Mouse (Mus musculus) ZHBTc4 (cell line): Measurements from ENCODE around the gene Gm11037.
A peak's percentile ranks its signal among the peaks of the same experiment; 100 is the strongest.

ENCODE experiments used
- DNase-seq: peaks from one replicate; pipeline ENCODE4 v3.0.0-alpha.2; 2011; ENCODE audit warnings: low read depth, low spot score

Gene Gm11037

DNA sequence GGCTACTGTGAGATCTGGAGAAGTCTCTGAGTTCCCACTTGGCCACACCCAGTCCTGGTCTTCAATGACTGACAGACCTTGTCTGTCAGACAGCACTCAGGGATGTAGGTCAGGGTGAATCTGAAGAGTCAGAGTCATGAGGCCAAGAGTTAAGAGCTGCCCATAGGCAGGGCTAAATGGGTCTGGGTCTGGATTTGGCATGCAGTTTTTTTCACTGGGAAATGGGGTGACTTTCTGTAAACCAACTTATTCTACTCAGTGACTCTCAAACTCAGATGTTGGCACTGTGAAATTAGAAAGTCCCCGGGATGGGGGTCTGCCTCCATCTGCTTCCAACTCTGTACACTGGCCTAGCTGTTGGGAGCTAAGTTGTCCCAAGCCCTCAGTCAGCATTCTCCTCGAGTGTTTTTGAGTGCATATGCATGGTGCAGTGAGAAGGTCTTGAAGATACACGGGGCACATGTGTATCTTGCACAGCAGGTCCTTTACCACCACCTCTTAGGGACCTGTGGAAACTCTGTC, 4.6 kb upstream of the Gm11037 start:
- DNase-seq = no peak

DNA sequence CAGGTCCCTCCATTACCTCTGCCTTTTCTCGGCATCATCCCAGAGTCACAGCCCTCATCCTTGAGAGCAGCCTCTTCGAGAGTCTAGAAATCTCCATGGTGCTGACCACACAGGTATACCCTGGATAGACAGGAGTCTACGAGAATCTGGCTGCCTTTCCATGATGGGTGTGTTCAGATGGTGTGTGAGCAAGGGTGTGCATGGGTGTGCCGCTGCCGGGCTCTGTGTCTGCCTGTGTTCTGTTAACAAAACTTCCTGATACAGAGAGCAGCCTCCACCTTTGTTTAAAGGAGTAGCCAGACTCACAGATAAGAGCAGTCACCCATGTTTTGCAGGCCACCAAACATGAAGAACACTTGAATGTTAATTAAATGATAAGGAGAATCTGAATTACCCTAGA, 3.5 kb upstream of the Gm11037 start:
- DNase-seq = no peak

DNA sequence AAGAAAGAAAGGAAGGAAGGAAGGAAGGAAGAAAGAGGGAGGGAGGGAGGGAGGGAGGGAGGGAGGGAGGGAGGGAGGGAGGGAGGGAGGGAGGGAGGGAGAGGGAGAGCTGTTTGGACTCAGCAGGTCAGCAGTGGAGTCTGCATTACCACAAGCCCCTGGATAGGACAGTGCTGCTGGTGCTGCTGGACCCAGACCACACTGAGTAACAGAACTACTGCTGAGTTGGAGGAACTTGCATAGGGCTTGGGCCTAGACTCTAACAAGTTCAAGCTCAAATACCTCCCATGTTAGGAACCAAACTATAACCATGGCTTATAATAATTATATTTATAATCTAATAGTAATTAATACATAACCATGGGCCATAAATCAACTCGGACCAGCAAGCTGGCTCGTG, 2.4 kb upstream of the Gm11037 start:
- DNase-seq = no peak

DNA sequence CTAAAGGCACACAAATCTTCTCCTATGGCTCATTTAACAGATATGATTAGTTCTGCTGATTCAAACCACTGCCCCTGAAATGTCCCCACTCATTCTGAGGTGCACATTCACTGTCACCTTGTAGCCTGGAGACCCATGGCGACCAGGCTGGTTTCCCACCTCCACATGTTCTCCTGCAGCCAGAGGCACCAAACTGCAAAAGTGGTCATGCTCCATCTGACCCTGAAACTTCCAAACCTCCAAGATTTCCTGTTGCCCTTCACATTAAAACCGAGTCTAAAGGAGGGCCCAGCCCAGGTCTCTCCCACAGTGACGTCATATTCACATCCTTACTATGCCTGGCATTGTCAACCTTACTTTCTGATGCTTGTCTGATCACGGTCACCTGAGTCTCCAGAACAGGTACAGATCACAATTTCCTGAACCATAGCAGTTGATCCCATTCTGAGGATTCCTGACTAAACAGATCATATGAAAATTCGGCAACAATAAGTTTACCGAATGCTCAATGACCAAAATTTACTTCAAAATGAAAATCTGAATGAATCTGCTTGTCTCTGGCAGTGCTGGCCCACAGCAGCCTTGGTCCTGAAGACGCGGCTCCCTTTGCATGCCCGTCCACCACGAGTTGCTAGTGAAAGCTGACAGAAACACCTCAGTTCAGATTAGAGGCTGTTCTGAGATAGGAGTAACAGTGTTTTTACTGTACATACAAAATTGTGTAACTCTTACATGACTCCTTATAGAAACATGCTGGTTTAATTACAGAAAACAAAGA, 997 bp upstream of the Gm11037 start:
- DNase-seq = no peak

DNA sequence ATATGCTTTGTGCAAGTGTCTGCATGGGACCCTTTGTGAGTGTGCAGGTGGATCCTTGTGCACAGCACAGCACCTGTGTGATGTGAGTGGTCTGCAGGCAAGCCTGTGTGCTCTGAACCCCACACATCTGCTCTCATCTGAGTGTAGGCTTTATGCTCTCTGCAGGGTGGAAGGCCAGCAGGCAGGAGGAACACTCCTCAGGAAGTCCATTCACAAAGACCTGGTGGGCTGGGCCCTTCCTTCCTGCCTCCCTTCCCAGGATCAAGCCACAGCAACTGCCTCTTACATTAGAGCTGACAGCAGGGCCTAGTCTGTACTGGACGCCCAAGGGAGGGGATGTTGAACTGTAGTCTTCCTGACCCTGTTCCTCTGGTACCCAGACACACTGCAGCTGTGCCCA, 1.1 kb downstream of the Gm11037 start:
- DNase-seq = no peak

DNA sequence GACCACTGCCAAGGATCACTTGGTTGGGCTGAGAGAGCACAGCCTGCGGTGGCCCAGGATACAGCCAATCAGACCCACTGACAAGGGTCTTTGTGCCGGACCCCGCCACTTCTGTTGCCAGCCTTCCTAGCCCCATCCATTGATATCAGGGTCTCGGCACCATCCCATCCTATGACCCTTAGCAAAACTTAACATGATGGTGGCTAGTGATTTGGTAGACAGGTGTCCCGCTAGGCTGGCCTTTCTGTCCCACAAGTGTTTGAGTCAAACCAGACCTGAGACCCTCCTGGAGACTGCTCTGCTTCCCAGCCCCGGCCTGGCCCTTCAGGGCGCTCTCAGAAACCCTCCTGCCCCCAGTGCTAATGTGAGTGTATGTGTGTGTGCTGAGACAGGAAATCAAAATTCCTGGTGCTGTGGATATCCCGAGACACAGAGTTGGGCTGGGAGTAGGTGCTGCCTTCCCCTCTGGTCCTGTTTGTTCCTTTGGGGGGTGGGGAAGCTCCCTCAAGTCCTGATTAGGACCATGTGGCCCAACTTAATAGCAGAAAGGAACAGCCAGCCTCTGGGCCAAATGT, 1.6 kb downstream of the Gm11037 start:
- DNase-seq = no peak

DNA sequence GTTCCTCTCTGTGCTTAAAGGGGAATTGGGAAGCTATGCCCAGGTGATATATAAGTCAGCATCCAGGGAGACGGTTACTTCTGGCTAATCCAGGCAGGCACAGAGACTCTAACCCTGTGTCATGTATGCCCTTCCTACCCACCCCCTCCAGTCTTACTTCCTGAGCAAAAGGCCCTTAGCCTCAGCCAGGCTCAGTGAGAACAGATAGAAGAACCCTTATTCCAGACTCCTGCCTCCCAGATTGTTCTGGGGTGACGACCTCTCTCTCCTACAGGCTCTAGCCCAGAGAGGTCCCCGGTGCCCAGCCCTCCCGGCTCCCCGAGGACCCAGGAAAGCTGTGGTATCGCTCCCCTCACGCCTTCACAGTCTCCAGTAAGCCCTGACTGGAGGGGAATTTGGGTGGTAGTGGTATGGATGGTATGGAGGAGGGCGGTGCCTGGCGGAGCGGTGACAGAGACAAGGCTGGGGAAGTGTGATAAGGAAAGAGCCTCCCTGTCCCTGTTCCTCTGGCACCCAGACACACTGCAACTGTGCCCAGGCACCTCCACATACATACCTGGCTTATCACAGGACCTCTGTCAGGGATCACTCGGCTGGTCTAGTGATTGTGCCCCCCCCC, 2.3 kb downstream of the Gm11037 start:
- no peak for DNase-seq

DNA sequence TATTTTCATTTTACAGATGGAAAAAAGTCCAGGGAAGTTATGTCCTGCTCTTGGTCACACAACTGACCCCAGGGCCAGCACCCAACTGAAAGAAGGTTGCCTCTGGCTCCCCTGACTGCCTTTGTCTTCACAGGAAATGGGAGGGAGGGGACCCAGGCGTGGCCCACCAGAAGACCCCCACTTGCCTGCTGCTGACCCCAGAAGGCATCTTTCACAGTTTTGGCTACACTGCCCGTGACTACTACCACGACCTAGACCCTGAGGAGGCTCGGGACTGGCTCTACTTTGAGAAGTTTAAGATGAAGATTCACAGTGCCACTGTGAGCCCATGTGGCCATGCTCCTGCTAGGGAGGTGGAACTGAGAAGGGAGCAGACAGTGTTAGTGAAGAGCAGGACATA, 5.0 kb downstream of the Gm11037 start:
- no peak for DNase-seq

DNA sequence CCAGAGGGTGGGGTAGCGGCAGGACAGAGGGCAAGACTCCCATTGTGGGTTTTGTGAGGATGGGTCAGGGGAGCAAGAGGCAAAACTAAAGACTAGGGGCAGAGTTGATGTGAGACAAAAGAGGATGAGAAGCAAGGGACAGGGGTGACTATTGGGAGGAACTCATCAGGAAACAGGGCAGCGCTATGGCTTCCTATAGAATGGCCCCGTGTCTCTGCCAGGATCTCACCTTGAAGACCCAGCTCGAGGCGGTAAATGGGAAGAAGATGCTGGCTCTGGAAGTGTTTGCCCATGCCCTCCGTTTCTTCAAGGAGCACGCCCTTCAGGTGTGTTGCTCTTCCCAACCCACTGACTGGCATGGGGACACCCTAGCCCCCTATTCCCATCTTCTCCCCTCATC, 5.5 kb downstream of the Gm11037 start:
- no peak for DNase-seq

DNA sequence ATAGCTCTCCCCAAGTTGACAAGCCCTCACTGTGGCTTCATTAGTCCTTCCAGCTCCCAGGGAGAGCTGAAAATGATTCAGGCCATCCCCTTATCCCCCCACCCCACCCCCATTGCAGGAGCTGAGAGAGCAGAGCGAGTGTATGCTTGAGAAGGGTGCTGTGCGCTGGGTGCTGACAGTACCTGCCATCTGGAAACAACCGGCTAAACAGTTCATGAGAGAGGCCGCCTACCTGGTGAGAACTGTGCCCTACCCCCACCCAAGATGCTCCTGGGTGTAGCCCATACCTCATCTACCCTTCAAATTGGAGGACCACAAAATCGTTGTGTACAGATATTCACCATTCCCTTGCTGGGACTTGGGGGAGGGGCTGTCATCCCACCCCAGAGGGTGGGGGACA, 6.0 kb downstream of the Gm11037 start:
- DNase-seq = no peak

DNA sequence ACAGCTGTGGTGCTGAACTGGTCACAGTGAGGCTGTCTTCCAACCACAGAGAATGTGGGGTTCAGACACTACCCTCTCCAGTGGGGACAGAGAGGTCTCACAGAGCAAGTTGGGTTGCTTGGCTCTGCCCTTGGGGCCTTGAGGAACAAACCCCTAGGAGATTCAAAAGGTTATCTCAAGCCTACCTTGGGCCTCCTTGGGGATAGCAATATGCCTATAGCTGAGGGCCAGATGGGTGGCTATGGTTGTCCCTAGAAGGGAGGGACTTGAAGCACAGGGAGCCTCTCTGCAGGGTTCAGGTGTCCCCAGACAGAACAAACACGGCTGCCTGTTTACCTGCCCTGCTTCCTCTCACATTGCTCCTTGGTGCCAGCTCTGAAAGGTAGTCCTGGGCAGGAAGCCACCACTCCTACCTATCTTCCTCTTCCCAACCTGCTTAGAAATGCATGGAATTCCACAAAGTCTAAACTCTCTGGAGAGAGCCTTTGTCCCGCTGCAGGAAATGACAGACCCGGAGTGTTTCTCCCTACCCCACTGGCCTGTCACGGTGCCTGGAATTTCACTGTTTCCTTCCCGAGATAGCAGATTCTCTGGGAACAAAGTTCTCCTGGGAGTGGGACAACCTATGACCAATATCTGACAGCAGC, 6.7 kb downstream of the Gm11037 start:
- DNase-seq = peak; percentile 39

DNA sequence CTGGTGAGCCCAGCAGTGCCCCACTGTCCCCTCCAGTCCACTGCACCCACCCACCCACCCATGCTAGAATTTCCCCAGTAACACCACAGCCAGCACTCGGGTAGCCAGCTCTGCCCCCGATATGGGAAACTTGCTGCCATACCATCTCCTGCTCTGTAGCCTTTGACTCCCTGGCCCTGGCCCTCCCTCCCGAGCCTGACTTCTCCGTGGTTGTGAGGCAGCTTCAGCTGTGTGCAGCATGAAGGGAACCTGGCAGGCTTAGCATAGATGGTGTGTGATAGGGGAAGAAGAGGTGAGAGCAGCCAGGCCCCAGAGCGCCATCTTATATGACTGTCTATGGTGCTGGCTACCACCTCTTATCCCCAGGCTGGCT, 7.2 kb downstream of the Gm11037 start:
- DNase-seq = no peak

DNA sequence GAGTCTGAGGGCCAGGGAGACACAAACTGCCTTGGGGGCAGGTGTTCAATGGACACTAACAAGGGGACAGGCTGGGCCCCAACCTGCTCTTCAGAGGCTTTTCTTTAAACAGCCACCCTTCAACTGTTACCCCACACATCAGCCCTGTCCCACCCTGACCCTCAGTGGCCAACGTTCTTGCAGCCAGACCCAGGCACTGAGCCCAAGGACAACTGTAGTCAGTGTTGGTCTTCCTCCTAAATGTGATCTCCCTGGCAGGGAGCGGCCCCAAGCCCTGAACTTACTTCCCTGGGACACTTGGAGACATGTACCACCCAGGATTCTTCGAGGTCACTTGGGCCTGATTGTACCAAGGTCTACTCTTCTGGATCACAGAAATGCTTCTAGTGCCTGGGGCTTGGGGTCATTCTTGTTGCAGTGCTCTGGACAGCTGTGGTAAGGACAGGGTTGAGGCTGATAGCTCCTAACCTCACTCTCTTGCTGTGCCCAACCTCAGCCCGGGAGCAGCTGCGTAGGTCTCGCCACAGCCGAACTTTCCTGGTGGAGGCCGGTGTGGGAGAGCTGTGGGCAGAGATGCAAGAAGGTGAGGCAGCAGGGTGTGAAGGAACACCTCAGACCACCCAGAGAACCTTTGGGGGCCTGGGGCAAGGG, 8.2 kb downstream of the Gm11037 start:
- DNase-seq = no peak

DNA sequence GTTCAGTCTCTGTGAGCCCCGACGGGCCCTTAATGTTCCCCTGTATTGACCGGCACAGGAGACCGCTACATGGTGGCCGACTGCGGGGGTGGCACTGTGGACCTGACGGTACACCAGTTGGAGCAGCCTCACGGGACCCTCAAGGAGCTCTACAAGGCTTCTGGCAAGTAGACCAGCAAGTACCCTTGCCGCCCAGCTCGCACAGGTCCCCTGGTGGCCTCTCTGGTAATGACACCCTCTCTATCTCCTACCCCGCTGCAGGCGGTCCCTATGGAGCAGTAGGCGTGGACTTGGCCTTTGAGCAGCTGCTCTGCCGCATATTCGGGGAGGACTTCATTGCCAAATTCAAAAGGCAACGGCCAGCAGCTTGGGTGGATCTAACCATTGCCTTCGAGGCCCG, 9.3 kb downstream of the Gm11037 start:
- DNase-seq = peak; percentile 95

DNA sequence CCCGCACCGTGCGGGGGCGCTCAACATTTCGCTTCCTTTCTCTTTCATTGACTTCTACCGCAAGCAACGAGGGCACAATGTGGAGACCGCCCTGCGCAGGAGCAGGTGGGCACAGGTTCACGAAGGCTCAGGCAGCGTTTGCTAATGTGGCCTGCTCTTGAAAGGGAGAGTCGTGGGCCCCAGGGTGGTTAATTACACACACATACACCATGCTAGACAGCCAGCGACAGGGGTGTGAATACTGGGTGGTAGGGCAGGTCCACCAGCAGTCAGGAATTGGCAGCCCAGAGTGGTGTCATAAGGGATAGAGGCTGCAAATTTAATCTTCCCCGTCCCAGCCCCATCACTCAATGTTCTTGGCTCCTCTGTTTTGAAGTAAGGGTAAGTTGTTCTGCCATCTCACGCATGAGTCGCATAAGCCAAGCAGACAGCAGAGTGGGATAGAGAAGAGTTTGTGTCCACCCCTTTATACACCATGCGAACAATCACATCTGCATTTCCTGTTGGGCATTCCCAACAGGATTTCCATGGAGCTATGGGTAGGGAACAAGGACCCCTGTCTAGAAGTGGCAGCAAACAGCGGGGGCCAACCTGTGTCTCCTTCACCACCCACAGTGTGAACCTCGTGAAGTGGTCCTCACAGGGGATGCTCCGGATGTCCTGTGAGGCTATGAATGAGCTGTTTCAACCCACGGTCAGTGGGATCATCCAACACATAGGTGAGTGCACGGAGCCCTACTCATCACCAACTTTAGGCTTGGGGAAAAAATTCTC, 9.9 kb downstream of the Gm11037 start:
- DNase-seq = no peak

DNA sequence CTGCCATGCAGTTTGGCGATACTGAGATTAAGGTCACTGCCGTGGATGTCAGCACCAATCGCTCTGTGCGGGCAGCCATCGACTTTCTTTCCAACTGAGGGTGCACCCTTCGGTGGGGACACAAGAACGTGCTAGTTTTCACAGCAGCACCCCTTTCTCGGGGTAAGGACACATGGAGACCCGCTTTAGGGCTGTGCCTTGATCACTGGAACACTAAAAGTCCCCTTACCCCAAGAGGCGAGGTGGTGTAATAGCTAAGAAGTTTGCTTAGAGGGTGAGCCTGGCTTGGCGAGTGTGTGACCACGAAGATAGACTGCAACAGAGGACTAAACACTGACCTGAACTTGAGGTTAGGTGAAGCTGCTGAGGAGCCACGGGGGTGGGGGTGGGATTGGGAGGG, 11.8 kb downstream of the Gm11037 start:
- DNase-seq = peak; percentile 46

DNA sequence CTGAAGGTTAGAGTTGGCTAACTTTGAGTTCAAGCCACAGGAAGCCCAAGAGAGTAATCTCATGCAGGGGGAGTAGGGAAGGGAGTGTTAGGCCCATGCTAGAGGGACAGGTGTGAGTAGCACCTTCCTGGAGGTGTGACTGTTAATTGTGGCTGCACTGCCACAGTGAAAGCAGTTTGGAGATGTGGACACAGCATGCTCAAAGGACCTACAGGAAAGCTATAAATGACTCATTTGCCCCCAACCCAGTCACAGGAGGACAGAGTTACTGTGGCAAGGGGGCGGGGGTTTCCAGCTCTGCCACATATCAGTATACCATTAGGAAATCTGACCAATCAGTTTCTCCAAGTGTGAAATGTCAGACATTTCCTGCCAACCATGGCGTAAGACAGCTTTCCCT, 12.2 kb downstream of the Gm11037 start:
- no peak for DNase-seq

DNA sequence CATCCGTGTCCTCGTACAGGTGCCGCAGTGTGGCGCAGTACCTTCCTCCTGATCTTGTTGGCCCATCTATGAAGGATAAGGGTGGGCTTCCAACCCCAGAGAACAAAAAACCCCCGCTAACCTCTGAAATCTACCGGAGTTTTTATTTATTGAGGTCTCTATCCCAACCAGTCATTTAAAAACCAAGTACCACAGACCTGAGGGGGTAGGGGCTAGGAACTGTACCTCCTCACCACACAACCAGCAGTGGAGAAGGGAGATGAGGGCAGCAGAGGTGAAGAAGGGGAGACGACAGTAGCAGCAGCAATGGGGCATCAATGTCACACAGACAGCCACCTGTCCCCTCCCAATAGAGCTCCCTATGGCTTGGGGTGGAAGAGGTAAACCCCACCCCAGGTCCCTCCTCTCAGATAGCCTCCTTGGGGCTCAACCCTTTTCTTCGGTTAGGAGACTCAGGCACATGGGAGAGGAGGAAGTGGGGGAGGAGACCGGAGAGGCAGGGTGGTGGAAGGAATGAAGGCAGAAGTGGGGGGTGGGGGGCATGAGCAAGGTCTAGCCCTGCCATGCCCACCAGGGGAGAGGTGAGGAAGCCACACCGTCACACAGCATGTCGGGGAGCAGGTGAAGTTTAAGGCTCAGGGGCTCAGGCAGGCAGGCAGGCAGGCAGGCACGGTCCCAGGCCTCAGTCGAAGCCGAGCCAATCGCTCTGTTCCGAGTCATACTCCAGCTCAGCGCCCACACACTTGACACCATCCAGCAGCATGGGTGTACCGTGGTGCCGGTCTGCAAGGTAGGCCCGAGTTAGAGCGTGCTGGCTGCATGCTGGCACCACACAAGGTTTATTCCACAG, 13.1 kb downstream of the Gm11037 start:
- DNase-seq = no peak

DNA sequence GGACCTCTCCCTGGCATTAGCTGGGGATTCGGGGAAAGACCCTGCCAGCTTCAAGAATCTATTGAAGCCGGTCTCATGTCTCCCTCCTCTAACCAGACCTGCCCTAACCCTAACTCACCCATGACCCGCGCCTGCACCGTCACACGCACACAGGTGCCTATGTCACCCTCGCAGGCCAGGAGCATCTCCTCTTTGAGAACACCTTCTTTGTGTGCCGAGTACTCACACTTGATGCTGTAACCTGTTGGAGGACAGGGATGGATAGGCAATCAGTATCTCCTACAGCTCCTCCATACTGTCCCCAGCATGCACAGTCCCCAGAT, 13.7 kb downstream of the Gm11037 start:
- no peak for DNase-seq
